Mouse (Mus musculus) embryo, embryonic 11.5 days (tissue): ENCODE measurements around the gene Rfx2.

ENCODE experiments used
- DNase-seq: peaks from one replicate; pipeline ENCODE4 v3.0.0-alpha.2; 2012; ENCODE audit warnings: low read depth, low spot score

Gene Rfx2

DNA sequence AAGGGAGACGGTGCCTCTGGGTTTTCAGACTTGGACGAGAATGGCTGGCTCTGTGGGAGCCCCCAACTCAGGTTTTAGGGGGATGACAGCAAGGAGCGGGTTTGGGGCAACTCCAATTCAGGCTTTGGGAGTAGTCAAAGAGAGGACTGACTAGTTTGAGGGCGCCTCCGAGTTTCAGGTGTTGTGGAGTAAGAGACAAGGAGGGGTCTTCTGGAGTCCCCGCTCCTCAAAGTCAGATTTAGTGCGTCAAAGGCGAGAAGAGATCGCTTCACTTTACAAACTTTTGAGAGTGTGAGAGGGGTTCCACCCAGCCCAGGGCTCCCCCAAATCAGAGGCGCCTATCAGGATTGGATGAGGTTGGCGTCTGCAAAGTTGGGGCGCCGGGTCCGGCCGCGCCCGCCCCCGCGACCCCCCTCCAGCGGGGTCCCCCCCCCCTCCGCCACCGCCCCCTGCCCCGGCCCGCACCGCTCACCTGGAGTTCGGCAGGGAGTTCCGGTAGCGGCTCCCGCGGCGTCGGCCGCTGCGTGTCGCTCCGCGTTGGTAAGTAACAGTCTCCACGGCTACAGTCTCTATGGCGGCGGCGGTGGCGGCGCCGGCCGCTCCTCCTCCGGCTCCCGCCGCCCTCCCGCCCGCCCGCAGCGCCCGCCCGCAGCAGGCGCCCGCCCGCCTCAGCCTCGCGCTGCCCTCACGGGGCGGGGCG is at the start of gene Rfx2:
Rfx2 (minus strand) TSS at position 603 of the 700 bp plus-strand sequence.
- no peak for DNase-seq

GRCm38 (mm10) chr17:56877426-56877825 is 46.6 kb upstream of the Rfx2 start:
- DNase-seq: no peak

GRCm38 (mm10) chr17:56876981-56877380 is 46.2 kb upstream of the Rfx2 start:
- no peak for DNase-seq

GRCm38 (mm10) chr17:56876465-56876864 is 45.7 kb upstream of the Rfx2 start:
- no peak for DNase-seq

GRCm38 (mm10) chr17:56874936-56875651 is 44.3 kb upstream of the Rfx2 start, which contains the start of gene 1700061G19Rik:
TSS of gene 1700061G19Rik (plus strand) at chr17:56875477.
- DNase-seq: no peak

- DNase-seq: no peak
Measured at GRCm38 (mm10) chr17:56874237-56874636, 43.4 kb upstream of the Rfx2 start, which contains the start of gene Acsbg2. TSS of gene Acsbg2 (minus strand) at chr17:56874447.

DNA sequence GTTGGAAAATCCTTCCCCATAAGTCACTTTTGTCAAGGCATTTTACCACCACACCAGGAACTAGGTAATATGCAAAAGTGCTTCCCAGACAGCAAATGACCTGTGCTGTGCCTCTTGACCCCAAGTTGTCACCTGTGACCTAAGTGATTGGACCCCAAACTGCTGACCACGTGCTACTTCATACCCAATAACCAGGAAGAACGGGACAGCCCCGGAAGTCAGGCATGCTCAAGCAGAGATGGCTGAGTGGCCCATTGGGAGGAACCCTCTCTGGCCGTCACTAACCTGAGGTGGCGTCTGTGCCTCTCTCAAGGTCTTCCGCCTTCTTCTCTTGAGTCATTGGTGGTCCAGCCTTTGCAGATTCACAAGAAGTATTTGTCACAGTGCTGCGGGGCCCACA is 41.7 kb upstream of the Rfx2 start:
- DNase-seq: no peak

DNA sequence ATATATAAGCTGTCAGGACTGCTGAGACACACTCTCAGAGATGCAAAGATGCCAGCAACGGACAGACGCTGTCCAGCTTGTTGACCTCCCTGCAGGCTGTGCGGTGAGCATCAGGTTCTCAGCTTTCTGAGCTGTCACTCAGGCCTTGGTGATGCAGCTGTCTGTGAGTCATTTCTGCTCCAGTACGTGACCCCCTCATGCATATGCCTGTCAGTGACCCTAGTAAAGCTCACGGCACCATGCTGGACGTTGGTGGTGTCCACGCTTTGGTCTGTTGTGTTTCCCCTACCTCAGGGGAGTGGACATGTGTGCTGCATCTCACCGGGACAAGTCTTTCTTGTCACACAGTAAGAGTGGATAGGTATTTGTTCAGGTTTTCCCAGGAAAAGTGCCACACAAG is 41.0 kb upstream of the Rfx2 start:
- DNase-seq: no peak

- no peak for DNase-seq
Measured at GRCm38 (mm10) chr17:56870287-56870953, 39.6 kb upstream of the Rfx2 start.

DNA sequence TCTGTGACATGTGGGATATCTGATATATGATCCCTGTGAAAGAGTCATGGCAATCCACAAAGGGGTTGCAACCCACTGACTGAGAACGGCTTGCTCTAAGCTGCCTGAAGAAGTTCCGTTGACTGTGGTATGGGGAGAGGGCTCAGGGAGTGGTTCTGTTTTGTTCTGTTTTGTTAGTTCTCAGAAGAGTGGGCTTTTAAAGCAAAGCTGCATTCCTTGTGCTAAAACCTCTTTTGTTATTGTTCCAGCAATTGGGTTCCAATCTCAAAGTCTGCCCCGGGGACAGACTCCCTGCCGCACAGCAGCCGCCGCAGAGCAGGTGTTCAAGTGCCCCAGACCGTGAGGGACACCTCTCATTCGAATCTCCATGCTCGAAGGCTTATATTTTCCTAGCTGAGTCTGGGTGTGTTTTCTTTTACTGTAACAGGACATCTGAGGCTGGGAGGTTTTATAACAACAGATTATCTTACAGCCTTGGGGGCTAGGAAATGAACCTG is 38.7 kb upstream of the Rfx2 start:
- DNase-seq: no peak

GRCm38 (mm10) chr17:56866071-56866470 is 35.3 kb upstream of the Rfx2 start:
- DNase-seq: no peak

DNA sequence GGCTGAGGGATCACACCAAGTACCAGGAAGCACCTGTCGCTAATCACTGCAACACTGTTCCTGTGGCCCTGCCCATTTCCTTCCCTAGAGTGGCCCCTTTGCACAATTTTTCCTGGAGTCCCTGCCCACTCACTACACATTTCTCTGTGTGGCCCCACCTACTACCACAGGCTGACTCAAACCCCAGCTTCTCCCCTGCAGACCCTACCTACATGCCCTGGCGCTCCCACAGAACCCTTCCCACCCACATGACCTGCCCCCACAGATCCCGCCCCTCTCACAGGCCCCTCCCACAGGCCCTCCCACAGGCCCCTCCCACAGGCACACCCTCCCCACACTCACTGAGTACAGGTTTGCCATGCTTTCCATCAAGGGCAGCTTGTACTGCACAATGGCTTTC is 30.4 kb upstream of the Rfx2 start:
- no peak for DNase-seq

GRCm38 (mm10) chr17:56858922-56859321 is 28.1 kb upstream of the Rfx2 start:
- no peak for DNase-seq

GRCm38 (mm10) chr17:56858216-56858615 is 27.4 kb upstream of the Rfx2 start:
- DNase-seq: peak; percentile 43

DNA sequence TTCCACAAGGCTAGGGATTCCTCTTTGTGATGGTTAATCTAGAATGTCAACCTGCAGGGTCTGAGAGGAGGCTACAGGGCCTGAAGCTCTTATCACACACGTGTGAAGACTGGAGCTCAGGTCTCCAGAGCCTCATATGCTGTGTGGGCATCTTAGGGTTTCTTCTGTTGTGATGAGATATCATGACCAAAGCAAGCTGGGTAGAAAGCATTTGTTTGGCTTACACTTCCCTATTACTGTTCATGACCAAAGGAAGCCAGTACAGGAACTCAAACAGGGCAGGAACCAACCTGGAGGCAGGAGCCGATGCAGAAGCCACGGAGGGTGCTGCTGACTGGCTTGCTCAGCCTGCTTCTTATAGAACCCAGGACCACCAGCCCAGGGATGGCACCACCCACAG is 24.6 kb upstream of the Rfx2 start:
- DNase-seq: no peak

DNA sequence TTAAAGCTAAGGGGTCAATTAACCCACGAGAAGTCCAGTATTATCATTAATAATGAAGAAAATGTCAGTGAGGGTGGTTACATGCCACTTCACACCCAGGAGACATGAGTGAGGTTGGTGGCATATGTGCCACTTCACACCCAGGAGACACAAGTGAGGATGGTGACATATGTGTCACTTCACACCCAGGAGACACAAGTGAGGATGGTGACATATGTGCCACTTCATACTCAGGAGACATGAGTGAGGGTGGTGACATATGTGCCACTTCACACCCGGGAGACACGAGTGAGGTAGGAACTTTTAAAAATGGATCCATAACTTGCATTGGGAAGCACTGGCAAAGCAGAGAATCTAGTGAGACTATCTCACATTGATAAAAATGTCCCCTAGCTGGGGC is 20.4 kb upstream of the Rfx2 start:
- no peak for DNase-seq

GRCm38 (mm10) chr17:56849710-56850109 is 18.9 kb upstream of the Rfx2 start:
- DNase-seq: no peak

GRCm38 (mm10) chr17:56848785-56849184 is 18.0 kb upstream of the Rfx2 start:
- no peak for DNase-seq

DNA sequence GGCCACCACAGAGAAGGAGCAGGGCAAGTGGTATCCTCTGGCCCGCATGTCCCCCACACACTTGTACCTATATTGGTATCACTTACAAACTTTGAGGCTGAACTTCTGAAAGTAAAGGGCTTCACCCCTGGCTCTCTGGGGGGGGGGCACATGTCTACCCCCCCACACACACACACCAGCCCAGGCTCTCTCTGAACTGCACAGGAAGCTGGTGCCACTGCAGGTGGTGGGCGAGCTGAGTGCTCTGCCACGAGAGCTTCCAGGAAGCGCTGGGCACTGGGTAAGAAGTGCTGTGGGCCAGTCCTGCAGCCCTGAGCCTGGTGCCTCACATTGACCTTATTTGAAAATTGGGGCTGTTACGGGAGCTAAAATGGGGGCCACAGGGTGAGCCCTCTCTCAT is 12.9 kb upstream of the Rfx2 start:
- no peak for DNase-seq

GRCm38 (mm10) chr17:56842173-56842572 is 11.4 kb upstream of the Rfx2 start:
- DNase-seq: no peak

- DNase-seq: no peak
Measured at GRCm38 (mm10) chr17:56840524-56840923, 9.7 kb upstream of the Rfx2 start.

GRCm38 (mm10) chr17:56836336-56836735 is 5.5 kb upstream of the Rfx2 start:
- DNase-seq: no peak
